Mouse (Mus musculus) layer of hippocampus, postnatal 25 days (tissue): ENCODE results near the gene Morc4. TPM values are rescaled to one million over a fixed set of nuclear protein-coding genes. Genes with fewer than 3 reads are reported as not detected.

Source experiments
- total RNA-seq, 2 experiments: library from RNA; stranded (reverse); gene quantifications; 2 replicates each; pipeline ENCODE4 v1.2.3; 2021

Gene Morc4
- total RNA-seq, 2 experiments from 2014 or later: 3.8 to 5.8 TPM

Other genes starting within 250 kb of the Morc4 start
- gene Tbc1d8b, start 186.7 kb downstream of the Morc4 start, total RNA-seq: 10 to 100 TPM in 1 of 2 experiments, 1 to 10 TPM in 1; 9.5 to 11.2 TPM
- gene Gm15013, start 157.2 kb downstream of the Morc4 start, total RNA-seq: not detected
- not detected for gene Ripply1, start 89.3 kb downstream of the Morc4 start, total RNA-seq
- gene Cldn2, start 70.8 kb downstream of the Morc4 start, total RNA-seq: under 1 TPM; 0.44 to 0.56 TPM
- 1 to 10 TPM; 7.3 to 8.6 TPM for gene Rbm41, start 126.9 kb upstream of the Morc4 start, total RNA-seq
- under 1 TPM; 0.19 to 0.39 TPM for gene Nup62cl, start 191.0 kb upstream of the Morc4 start, total RNA-seq
- not detected for gene Pih1h3b, start 191.2 kb upstream of the Morc4 start, total RNA-seq